Mouse (Mus musculus) hindbrain, embryonic 16.5 days (tissue): ENCODE measurements around the gene Gm49601. TPM values are rescaled to one million over a fixed set of nuclear protein-coding genes. Genes with fewer than 3 reads are reported as not detected.

Experiments
- polyA plus RNA-seq: library from polyadenylated mRNA; unstranded; fragments of >200 nt; fragmentation: Nextera tagmentation; extraction: Ambion mirVana; gene quantifications from 2 replicates; pipeline ENCODE4 v1.2.1, GENCODE M21; 2015

Gene Gm49601
- polyA plus RNA-seq, 1 experiment from 2014 or later, result 22.6 TPM

Other genes starting within 250 kb of the Gm49601 start
- 37.5 and 40.6 TPM in 2 replicates for gene Txnrd2, start 200.0 kb downstream of the Gm49601 start, polyA plus RNA-seq
- 119 and 123 TPM in 2 replicates for gene Comt, start 199.6 kb downstream of the Gm49601 start, polyA plus RNA-seq
- gene Gnb1l, start 127.7 kb downstream of the Gm49601 start, polyA plus RNA-seq, result 16.4 and 19.3 TPM in 2 replicates
- 3.2 and 3.6 TPM in 2 replicates for gene Rtl10, start 127.5 kb downstream of the Gm49601 start, polyA plus RNA-seq
- gene Tbx1, start 35.8 kb downstream of the Gm49601 start, polyA plus RNA-seq, result 0.89 and 0.90 TPM in 2 replicates
- gene Gp1bb, start 4.0 kb downstream of the Gm49601 start, polyA plus RNA-seq, result 9.6 and 9.7 TPM in 2 replicates
- gene Sept5, start 3.5 kb upstream of the Gm49601 start, polyA plus RNA-seq, result 230 and 249 TPM in 2 replicates
- gene Cldn5, start 150.4 kb upstream of the Gm49601 start, polyA plus RNA-seq, result 124 and 125 TPM in 2 replicates
- gene Ufd1, start 185.4 kb upstream of the Gm49601 start, polyA plus RNA-seq, result 100 and 104 TPM in 2 replicates
- 9.6 and 10.7 TPM in 2 replicates for gene Cdc45, start 185.6 kb upstream of the Gm49601 start, polyA plus RNA-seq
- gene 2510002D24Rik, start 210.2 kb upstream of the Gm49601 start, polyA plus RNA-seq, result 46.0 and 49.1 TPM in 2 replicates
- gene Gm28539, start 210.2 kb upstream of the Gm49601 start, polyA plus RNA-seq, result not detected in 2 replicates